Mouse (Mus musculus): ENCODE data around the gene Zcchc14. TPM values are rescaled to one million over a fixed set of nuclear protein-coding genes. Genes with fewer than 3 reads are reported as not detected.

The Zcchc14 gene
- polyA plus RNA-seq, 1 experiment from 2014 or later, result 14.2 TPM

- H3K27ac ChIP-seq (ENCODE audit: low read depth, low read length), result no peak overlapping the region
- no peak for ATAC-seq (replicated peaks; ENCODE audit: insufficient number of reproducible peaks, low FRiP score, low TSS enrichment)
- no peak overlapping the region for H3K4me3 ChIP-seq (ENCODE audit: low read depth, low read length)
- H3K9ac ChIP-seq (ENCODE audit: low read depth, low read length), result no peak overlapping the region
- no peaks in the 10 kb centered on the region for H3K36me3 ChIP-seq (ENCODE audit: control insufficient read depth, insufficient read depth, low read length)
- H3K9me3 ChIP-seq (replicated peaks; ENCODE audit: control insufficient read depth, low read length), result no peaks in the 10 kb centered on the region
- no peak overlapping the region for H3K4me2 ChIP-seq
- WGBS (ENCODE audit: insufficient replicate concordance), result 50% methylated on average over 6 of the region's 6 CpGs
- H3K4me1 ChIP-seq (ENCODE audit: control insufficient read depth, insufficient read depth, low read length), result peaks cover 32% of the 10 kb centered on the region
- H3K27me3 ChIP-seq (ENCODE audit: control insufficient read depth, insufficient read depth, low read length), result no peaks in the 10 kb centered on the region
These were observed 17.2 kb downstream of the Zcchc14 start for GRCm38 (mm10) chr8:121635534-121635933.

- Histone ChIP-seq H3K27ac (ENCODE audit: low read depth, low read length) (0 out of 2 replicates have a peak overlapping the region, but pooled peaks have one; percentile 25), H3K4me3 (ENCODE audit: low read depth, low read length) (no peak overlapping the region), H3K27me3 (ENCODE audit: control insufficient read depth, insufficient read depth, low read length) (no peaks in the 10 kb centered on the region), H3K36me3 (ENCODE audit: control insufficient read depth, insufficient read depth, low read length) (peaks cover 7% of the 10 kb centered on the region; the same call in 1 of the 2 replicates), H3K9me3 (replicated peaks; ENCODE audit: control insufficient read depth, low read length) (no peaks in the 10 kb centered on the region), H3K4me1 (ENCODE audit: control insufficient read depth, insufficient read depth, low read length) (peaks cover 35% of the 10 kb centered on the region), H3K4me2 (no peak overlapping the region), H3K9ac (ENCODE audit: low read depth, low read length) (0 out of 2 replicates have a peak overlapping the region, but pooled peaks have one; percentile 0)
- 55% methylated on average over 5 of the region's 5 CpGs for WGBS (ENCODE audit: insufficient replicate concordance)
- no peak for ATAC-seq (replicated peaks; ENCODE audit: insufficient number of reproducible peaks, low FRiP score, low TSS enrichment)
These were observed 20.3 kb downstream of the Zcchc14 start for GRCm38 (mm10) chr8:121632401-121632800.

GRCm38 (mm10) chr8:121631645-121632071 lies 21.0 kb downstream of the Zcchc14 start:
- H3K36me3 ChIP-seq (ENCODE audit: control insufficient read depth, insufficient read depth, low read length), result peaks cover 7% of the 10 kb centered on the region; the same call in 1 of the 2 replicates
- H3K4me3 ChIP-seq (ENCODE audit: low read depth, low read length), result no peak overlapping the region
- ATAC-seq (replicated peaks; ENCODE audit: insufficient number of reproducible peaks, low FRiP score, low TSS enrichment), result peak; percentile 27; the same call in 1 of the 2 replicates
- no peaks in the 10 kb centered on the region for H3K9me3 ChIP-seq (replicated peaks; ENCODE audit: control insufficient read depth, low read length)
- H3K27ac ChIP-seq (ENCODE audit: low read depth, low read length), result peak overlapping the region; percentile 57; the same call in 1 of the 2 replicates
- no peaks in the 10 kb centered on the region for H3K27me3 ChIP-seq (ENCODE audit: control insufficient read depth, insufficient read depth, low read length)
- H3K4me1 ChIP-seq (ENCODE audit: control insufficient read depth, insufficient read depth, low read length), result peaks cover 35% of the 10 kb centered on the region
- H3K4me2 ChIP-seq, result no peak overlapping the region
- 50% methylated on average over 7 of the region's 7 CpGs for WGBS (ENCODE audit: insufficient replicate concordance)
- no peak overlapping the region for H3K9ac ChIP-seq (ENCODE audit: low read depth, low read length)

- Histone ChIP-seq H3K27ac (ENCODE audit: low read depth, low read length) (no peak overlapping the region), H3K27me3 (ENCODE audit: control insufficient read depth, insufficient read depth, low read length) (no peaks in the 10 kb centered on the region), H3K36me3 (ENCODE audit: control insufficient read depth, insufficient read depth, low read length) (peaks cover 7% of the 10 kb centered on the region; the same call in 1 of the 2 replicates), H3K4me2 (no peak overlapping the region), H3K9ac (ENCODE audit: low read depth, low read length) (no peak overlapping the region), H3K4me3 (ENCODE audit: low read depth, low read length) (no peak overlapping the region), H3K4me1 (ENCODE audit: control insufficient read depth, insufficient read depth, low read length) (peaks cover 55% of the 10 kb centered on the region), H3K9me3 (replicated peaks; ENCODE audit: control insufficient read depth, low read length) (no peaks in the 10 kb centered on the region)
- ATAC-seq (replicated peaks; ENCODE audit: insufficient number of reproducible peaks, low FRiP score, low TSS enrichment), result no peak
- 53% methylated on average over 4 of the region's 4 CpGs for WGBS (ENCODE audit: insufficient replicate concordance)
These were observed 24.0 kb downstream of the Zcchc14 start for GRCm38 (mm10) chr8:121628681-121629080.

- 85% methylated on average over 8 of the region's 8 CpGs for WGBS (ENCODE audit: insufficient replicate concordance)
- H3K9me3 ChIP-seq (replicated peaks; ENCODE audit: control insufficient read depth, low read length), result no peaks in the 10 kb centered on the region
- H3K27me3 ChIP-seq (ENCODE audit: control insufficient read depth, insufficient read depth, low read length), result no peaks in the 10 kb centered on the region
- no peak overlapping the region for H3K4me2 ChIP-seq
- H3K4me1 ChIP-seq (ENCODE audit: control insufficient read depth, insufficient read depth, low read length), result peaks cover 59% of the 10 kb centered on the region
- peaks cover 8% of the 10 kb centered on the region; the same call in 1 of the 2 replicates for H3K36me3 ChIP-seq (ENCODE audit: control insufficient read depth, insufficient read depth, low read length)
- no peak overlapping the region for H3K9ac ChIP-seq (ENCODE audit: low read depth, low read length)
- H3K27ac ChIP-seq (ENCODE audit: low read depth, low read length), result no peak overlapping the region
- H3K4me3 ChIP-seq (ENCODE audit: low read depth, low read length), result no peak overlapping the region
- no peak for ATAC-seq (replicated peaks; ENCODE audit: insufficient number of reproducible peaks, low FRiP score, low TSS enrichment)
These were observed 29.7 kb downstream of the Zcchc14 start for GRCm38 (mm10) chr8:121623043-121623442.

GRCm38 (mm10) chr8:121621879-121622278 lies 30.8 kb downstream of the Zcchc14 start:
- no peak for ATAC-seq (replicated peaks; ENCODE audit: insufficient number of reproducible peaks, low FRiP score, low TSS enrichment)
- H3K9me3 ChIP-seq (replicated peaks; ENCODE audit: control insufficient read depth, low read length), result no peaks in the 10 kb centered on the region
- no peak overlapping the region for H3K9ac ChIP-seq (ENCODE audit: low read depth, low read length)
- no peak overlapping the region for H3K4me2 ChIP-seq
- H3K4me1 ChIP-seq (ENCODE audit: control insufficient read depth, insufficient read depth, low read length), result peaks cover 58% of the 10 kb centered on the region
- H3K36me3 ChIP-seq (ENCODE audit: control insufficient read depth, insufficient read depth, low read length), result 0 out of 2 replicates have a peak, but pooled peaks cover 6% of the 10 kb centered on the region
- no peak overlapping the region for H3K27ac ChIP-seq (ENCODE audit: low read depth, low read length)
- no peak overlapping the region for H3K4me3 ChIP-seq (ENCODE audit: low read depth, low read length)
- no peaks in the 10 kb centered on the region for H3K27me3 ChIP-seq (ENCODE audit: control insufficient read depth, insufficient read depth, low read length)
- 61% methylated on average over 1 of the region's 1 CpGs for WGBS (ENCODE audit: insufficient replicate concordance)

DNA sequence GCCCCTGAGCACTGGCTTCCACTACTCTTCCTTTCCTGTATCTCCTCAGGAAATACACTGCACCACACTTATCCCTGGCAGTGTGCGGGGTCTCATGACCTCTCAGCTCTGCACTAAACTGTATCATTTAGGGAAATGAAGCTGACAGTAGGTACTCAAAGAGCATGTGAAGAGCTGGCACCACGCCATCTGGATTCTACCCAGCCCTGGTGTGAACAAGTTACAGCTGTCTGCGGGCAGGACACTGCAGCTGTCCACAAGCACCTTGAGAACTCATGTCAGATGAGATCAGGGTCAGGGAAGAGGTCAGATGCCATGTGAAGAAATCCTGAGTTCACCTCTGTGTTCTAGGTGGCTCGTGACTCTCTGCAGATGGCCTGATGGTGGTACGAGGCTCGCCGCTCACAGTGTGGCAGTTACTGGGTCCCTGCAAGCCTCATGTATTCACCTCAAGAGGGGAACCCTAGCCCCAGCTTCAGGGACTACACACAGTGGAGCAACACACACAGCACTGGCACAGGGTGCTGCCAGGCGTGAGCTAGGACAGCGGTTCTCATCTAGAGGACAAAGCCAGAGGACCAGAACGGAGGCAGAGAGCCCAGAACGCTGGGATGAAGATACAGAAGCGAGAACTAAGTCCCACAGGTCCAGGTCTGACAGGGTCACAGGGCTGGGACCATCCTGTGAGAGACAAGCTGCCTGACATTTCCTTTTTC lies 31.7 kb downstream of the Zcchc14 start:
- Histone ChIP-seq H3K4me2 (no peak overlapping the region), H3K36me3 (ENCODE audit: control insufficient read depth, insufficient read depth, low read length) (0 out of 2 replicates have a peak, but pooled peaks cover 6% of the 10 kb centered on the region)
- 66% methylated on average over 12 of the region's 12 CpGs for WGBS (ENCODE audit: insufficient replicate concordance)

DNA sequence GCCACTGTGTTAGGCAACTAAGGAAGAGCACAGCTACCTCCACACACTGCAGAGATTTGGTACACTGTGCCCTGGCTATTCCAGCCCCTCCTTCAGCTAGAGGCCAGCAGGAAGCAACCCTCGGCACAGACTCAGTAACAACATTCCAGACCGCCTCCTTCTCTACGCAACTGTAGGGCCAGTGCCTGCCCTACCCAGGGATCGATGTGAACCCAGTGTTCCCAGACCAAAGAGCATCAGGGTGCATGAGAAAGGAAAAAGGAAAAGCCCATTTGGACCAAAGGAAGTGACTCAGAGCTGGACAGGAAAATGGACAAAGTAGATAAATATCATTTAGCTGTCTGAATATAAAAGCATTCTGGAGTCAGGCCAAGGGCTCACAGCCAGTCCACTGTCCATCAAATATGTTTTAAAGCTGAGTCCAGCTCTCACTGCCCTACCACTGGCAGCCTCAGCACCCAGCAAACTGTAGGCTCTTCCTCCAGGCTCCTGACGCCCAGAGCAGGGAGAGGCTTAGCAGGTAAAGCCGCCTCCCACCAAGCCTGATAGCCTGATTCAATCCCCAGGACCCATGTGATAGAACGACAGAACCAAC lies 33.2 kb downstream of the Zcchc14 start:
- Histone ChIP-seq H3K27me3 (ENCODE audit: control insufficient read depth, insufficient read depth, low read length) (no peaks in the 10 kb centered on the region), H3K4me1 (ENCODE audit: control insufficient read depth, insufficient read depth, low read length) (peaks cover 36% of the 10 kb centered on the region), H3K4me3 (ENCODE audit: low read depth, low read length) (no peak overlapping the region), H3K4me2 (no peak overlapping the region; the same call in 1 of the 2 replicates), H3K27ac (ENCODE audit: low read depth, low read length) (peak overlapping the region; percentile 75), H3K9me3 (replicated peaks; ENCODE audit: control insufficient read depth, low read length) (no peaks in the 10 kb centered on the region), H3K9ac (ENCODE audit: low read depth, low read length) (0 out of 2 replicates have a peak overlapping the region, but pooled peaks have one; percentile 22), H3K36me3 (ENCODE audit: control insufficient read depth, insufficient read depth, low read length) (0 out of 2 replicates have a peak, but pooled peaks cover 6% of the 10 kb centered on the region)
- ATAC-seq (replicated peaks; ENCODE audit: insufficient number of reproducible peaks, low FRiP score, low TSS enrichment), result peak; percentile 50; the same call in 1 of the 2 replicates
- 34% methylated on average over 7 of the region's 7 CpGs for WGBS (ENCODE audit: insufficient replicate concordance)

More for the DNA sequence above, 31.7 kb downstream of the Zcchc14 start:
- no peaks in the 10 kb centered on the region for H3K9me3 ChIP-seq (replicated peaks; ENCODE audit: control insufficient read depth, low read length)
- no peak overlapping the region for H3K27ac ChIP-seq (ENCODE audit: low read depth, low read length)
- H3K9ac ChIP-seq (ENCODE audit: low read depth, low read length), result no peak overlapping the region; the same call in 1 of the 2 replicates
- H3K27me3 ChIP-seq (ENCODE audit: control insufficient read depth, insufficient read depth, low read length), result no peaks in the 10 kb centered on the region
- H3K4me1 ChIP-seq (ENCODE audit: control insufficient read depth, insufficient read depth, low read length), result peaks cover 49% of the 10 kb centered on the region
- no peak for ATAC-seq (replicated peaks; ENCODE audit: insufficient number of reproducible peaks, low FRiP score, low TSS enrichment)
- H3K4me3 ChIP-seq (ENCODE audit: low read depth, low read length), result no peak overlapping the region
